ENCODE assay signal across 8 mouse cellular contexts in genomic region chr3:54989358-54989757, GRCm38 (mm10).
DNase-seq lines count a peak whose midpoint lies in the region; ATAC-seq lines count a peak whose summit lies in the region.

No protein-coding gene starts in this region.

- peak; percentile 38; the same call in 1 of the 2 replicates for ATAC-seq in frontal cortex, adult (ENCODE audit: low TSS enrichment)
- no peak for ATAC-seq in CD4-positive, CD25-positive, alpha-beta regulatory T cell, adult 4 months

- peak; percentile 10 for DNase-seq in embryo, embryonic 10 days (ENCODE audit: low spot score)
- no peak for DNase-seq in embryo, embryonic 10.5 days (ENCODE audit: low spot score)
- peak; percentile 60 for DNase-seq in 3134 (ENCODE audit: extremely low read depth, insufficient read length, low spot score)
- DNase-seq in kidney, adult 9 months, result peak; percentile 28
- DNase-seq in lung, postnatal 10 days, result peak; percentile 60
- no peak for DNase-seq in thymus, postnatal 4 days

Comparison
In these comparisons a context has a peak if more than half of its experiments do, and no peak if none do; other contexts are left out.
1. DNase-seq: peak in embryo, embryonic 10 days (single experiment), 3134 (single experiment), kidney, adult 9 months (single experiment) and lung, postnatal 10 days (single experiment); none in embryo, embryonic 10.5 days (single experiment) and thymus, postnatal 4 days (single experiment).